Mouse (Mus musculus): ENCODE results near the gene Ino80d. TPM values are rescaled to one million over a fixed set of nuclear protein-coding genes. Genes with fewer than 3 reads are reported as not detected.

Ino80d gene
- polyA plus RNA-seq, 1 experiment from 2014 or later = 8.7 TPM

- no peak overlapping the region for H3K27ac ChIP-seq (ENCODE audit: low read length)
- H3K9ac ChIP-seq (ENCODE audit: low read depth, low read length) = no peak overlapping the region
- H3K4me2 ChIP-seq (ENCODE audit: low read depth, low read length) = no peak overlapping the region
- 0 out of 2 replicates have a peak, but pooled peaks have one; percentile 33 for ATAC-seq
- H3K4me1 ChIP-seq (ENCODE audit: control insufficient read depth, insufficient read depth, low read length) = peaks cover 4% of the 10 kb centered on the region; the same call in 1 of the 2 replicates
- no peak overlapping the region for H3K4me3 ChIP-seq (ENCODE audit: low read length)
- no peaks in the 10 kb centered on the region for H3K36me3 ChIP-seq (ENCODE audit: control insufficient read depth, insufficient read depth, low read length)
- no peaks in the 10 kb centered on the region for H3K27me3 ChIP-seq (replicated peaks; ENCODE audit: control insufficient read depth, insufficient read depth, low read length)
- no peaks in the 10 kb centered on the region for H3K9me3 ChIP-seq (ENCODE audit: control insufficient read depth, low read length)
- WGBS = 42% methylated on average over 7 of the region's 7 CpGs
Measured at GRCm38 (mm10) chr1:62951067-62951809, 163.2 kb downstream of the Ino80d start.

GRCm38 (mm10) chr1:62950526-62950925 lies 163.9 kb downstream of the Ino80d start:
- Histone ChIP-seq H3K9me3 (ENCODE audit: control insufficient read depth, low read length) (no peaks in the 10 kb centered on the region), H3K9ac (ENCODE audit: low read depth, low read length) (no peak overlapping the region), H3K4me1 (ENCODE audit: control insufficient read depth, insufficient read depth, low read length) (peaks cover 4% of the 10 kb centered on the region; the same call in 1 of the 2 replicates), H3K4me2 (ENCODE audit: low read depth, low read length) (no peak overlapping the region), H3K27me3 (replicated peaks; ENCODE audit: control insufficient read depth, insufficient read depth, low read length) (no peaks in the 10 kb centered on the region), H3K4me3 (ENCODE audit: low read length) (no peak overlapping the region), H3K27ac (ENCODE audit: low read length) (0 out of 2 replicates have a peak overlapping the region, but pooled peaks have one; percentile 27), H3K36me3 (ENCODE audit: control insufficient read depth, insufficient read depth, low read length) (no peaks in the 10 kb centered on the region)
- ATAC-seq = no peak
- WGBS = 45% methylated on average over 9 of the region's 9 CpGs

GRCm38 (mm10) chr1:62947807-62948206 lies 166.7 kb downstream of the Ino80d start:
- Histone ChIP-seq H3K36me3 (ENCODE audit: control insufficient read depth, insufficient read depth, low read length) (no peaks in the 10 kb centered on the region), H3K27ac (ENCODE audit: low read length) (no peak overlapping the region), H3K4me3 (ENCODE audit: low read length) (no peak overlapping the region), H3K27me3 (replicated peaks; ENCODE audit: control insufficient read depth, insufficient read depth, low read length) (no peaks in the 10 kb centered on the region), H3K4me1 (ENCODE audit: control insufficient read depth, insufficient read depth, low read length) (peaks cover 4% of the 10 kb centered on the region; the same call in 1 of the 2 replicates), H3K9me3 (ENCODE audit: control insufficient read depth, low read length) (no peaks in the 10 kb centered on the region), H3K4me2 (ENCODE audit: low read depth, low read length) (no peak overlapping the region), H3K9ac (ENCODE audit: low read depth, low read length) (no peak overlapping the region)
- no peak for ATAC-seq

GRCm38 (mm10) chr1:62946987-62947386 lies 167.5 kb downstream of the Ino80d start:
- H3K9me3 ChIP-seq (ENCODE audit: control insufficient read depth, low read length) = no peaks in the 10 kb centered on the region
- H3K4me2 ChIP-seq (ENCODE audit: low read depth, low read length) = no peak overlapping the region
- H3K27ac ChIP-seq (ENCODE audit: low read length) = no peak overlapping the region
- WGBS = 64% methylated on average over 5 of the region's 5 CpGs
- peaks cover 4% of the 10 kb centered on the region; the same call in 1 of the 2 replicates for H3K4me1 ChIP-seq (ENCODE audit: control insufficient read depth, insufficient read depth, low read length)
- ATAC-seq = no peak
- no peaks in the 10 kb centered on the region for H3K27me3 ChIP-seq (replicated peaks; ENCODE audit: control insufficient read depth, insufficient read depth, low read length)
- no peak overlapping the region for H3K9ac ChIP-seq (ENCODE audit: low read depth, low read length)
- no peaks in the 10 kb centered on the region for H3K36me3 ChIP-seq (ENCODE audit: control insufficient read depth, insufficient read depth, low read length)
- no peak overlapping the region for H3K4me3 ChIP-seq (ENCODE audit: low read length)

GRCm38 (mm10) chr1:62934752-62935329 lies 179.6 kb downstream of the Ino80d start:
- Histone ChIP-seq H3K4me3 (ENCODE audit: low read length) (no peak overlapping the region), H3K36me3 (ENCODE audit: control insufficient read depth, insufficient read depth, low read length) (no peaks in the 10 kb centered on the region), H3K4me2 (ENCODE audit: low read depth, low read length) (no peak overlapping the region), H3K9me3 (ENCODE audit: control insufficient read depth, low read length) (no peaks in the 10 kb centered on the region), H3K27ac (ENCODE audit: low read length) (no peak overlapping the region), H3K27me3 (replicated peaks; ENCODE audit: control insufficient read depth, insufficient read depth, low read length) (no peaks in the 10 kb centered on the region), H3K4me1 (ENCODE audit: control insufficient read depth, insufficient read depth, low read length) (no peaks in the 10 kb centered on the region), H3K9ac (ENCODE audit: low read depth, low read length) (no peak overlapping the region)
- no peak for ATAC-seq
- WGBS = 77% methylated on average over 10 of the region's 10 CpGs

GRCm38 (mm10) chr1:62934100-62934513 lies 180.4 kb downstream of the Ino80d start:
- no peak for ATAC-seq
- H3K36me3 ChIP-seq (ENCODE audit: control insufficient read depth, insufficient read depth, low read length) = no peaks in the 10 kb centered on the region
- no peaks in the 10 kb centered on the region for H3K4me1 ChIP-seq (ENCODE audit: control insufficient read depth, insufficient read depth, low read length)
- no peak overlapping the region for H3K9ac ChIP-seq (ENCODE audit: low read depth, low read length)
- H3K9me3 ChIP-seq (ENCODE audit: control insufficient read depth, low read length) = no peaks in the 10 kb centered on the region
- no peak overlapping the region for H3K4me2 ChIP-seq (ENCODE audit: low read depth, low read length)
- 63% methylated on average over 9 of the region's 9 CpGs for WGBS
- H3K27ac ChIP-seq (ENCODE audit: low read length) = no peak overlapping the region
- H3K4me3 ChIP-seq (ENCODE audit: low read length) = no peak overlapping the region
- no peaks in the 10 kb centered on the region for H3K27me3 ChIP-seq (replicated peaks; ENCODE audit: control insufficient read depth, insufficient read depth, low read length)

GRCm38 (mm10) chr1:62933288-62934099 lies 181.0 kb downstream of the Ino80d start:
- ATAC-seq = no peak
- no peak overlapping the region for H3K4me2 ChIP-seq (ENCODE audit: low read depth, low read length)

GRCm38 (mm10) chr1:62929477-62929876 lies 185.0 kb downstream of the Ino80d start:
- no peak overlapping the region for H3K9ac ChIP-seq (ENCODE audit: low read depth, low read length)
- H3K27me3 ChIP-seq (replicated peaks; ENCODE audit: control insufficient read depth, insufficient read depth, low read length) = no peaks in the 10 kb centered on the region
- H3K4me1 ChIP-seq (ENCODE audit: control insufficient read depth, insufficient read depth, low read length) = no peaks in the 10 kb centered on the region
- WGBS = 5% methylated on average over 8 of the region's 8 CpGs
- no peaks in the 10 kb centered on the region for H3K9me3 ChIP-seq (ENCODE audit: control insufficient read depth, low read length)
- no peaks in the 10 kb centered on the region for H3K36me3 ChIP-seq (ENCODE audit: control insufficient read depth, insufficient read depth, low read length)
- no peak overlapping the region for H3K4me2 ChIP-seq (ENCODE audit: low read depth, low read length)
- H3K27ac ChIP-seq (ENCODE audit: low read length) = no peak overlapping the region
- peak; percentile 44; the same call in 1 of the 2 replicates for ATAC-seq
- no peak overlapping the region for H3K4me3 ChIP-seq (ENCODE audit: low read length)

More at GRCm38 (mm10) chr1:62933288-62934099, 181.0 kb downstream of the Ino80d start:
- no peak overlapping the region for H3K27ac ChIP-seq (ENCODE audit: low read length)
- H3K27me3 ChIP-seq (replicated peaks; ENCODE audit: control insufficient read depth, insufficient read depth, low read length) = no peaks in the 10 kb centered on the region
- no peak overlapping the region for H3K4me3 ChIP-seq (ENCODE audit: low read length)
- H3K9me3 ChIP-seq (ENCODE audit: control insufficient read depth, low read length) = no peaks in the 10 kb centered on the region
- H3K36me3 ChIP-seq (ENCODE audit: control insufficient read depth, insufficient read depth, low read length) = no peaks in the 10 kb centered on the region
- WGBS = 80% methylated on average over 15 of the region's 15 CpGs
- H3K9ac ChIP-seq (ENCODE audit: low read depth, low read length) = no peak overlapping the region
- no peaks in the 10 kb centered on the region for H3K4me1 ChIP-seq (ENCODE audit: control insufficient read depth, insufficient read depth, low read length)

GRCm38 (mm10) chr1:62919219-62919618 lies 195.2 kb downstream of the Ino80d start:
- H3K9ac ChIP-seq (ENCODE audit: low read depth, low read length) = no peak overlapping the region
- H3K9me3 ChIP-seq (ENCODE audit: control insufficient read depth, low read length) = no peaks in the 10 kb centered on the region
- no peaks in the 10 kb centered on the region for H3K36me3 ChIP-seq (ENCODE audit: control insufficient read depth, insufficient read depth, low read length)
- ATAC-seq = no peak
- H3K4me1 ChIP-seq (ENCODE audit: control insufficient read depth, insufficient read depth, low read length) = no peaks in the 10 kb centered on the region
- no peak overlapping the region for H3K4me2 ChIP-seq (ENCODE audit: low read depth, low read length)
- no peak overlapping the region for H3K4me3 ChIP-seq (ENCODE audit: low read length)
- H3K27me3 ChIP-seq (replicated peaks; ENCODE audit: control insufficient read depth, insufficient read depth, low read length) = no peaks in the 10 kb centered on the region
- H3K27ac ChIP-seq (ENCODE audit: low read length) = no peak overlapping the region
- 96% methylated on average over 6 of the region's 6 CpGs for WGBS

All from intestine, embryonic 16.5 days (tissue).